Mouse (Mus musculus) limb, embryonic 10.5 days (tissue): ENCODE results near the gene Gne. TPM values are rescaled to one million over a fixed set of nuclear protein-coding genes. Genes with fewer than 3 reads are reported as not detected.

Experiments used
- DNase-seq: peaks from one replicate; pipeline ENCODE4 v3.0.0-alpha.2; 2017; ENCODE audit warnings: low spot score
- H3K27ac ChIP-seq: fragments of 300-500 bp; sonication (generic); 2 replicates; pipeline ENCODE4 v1.5.1; 2016; ENCODE audit warnings: mild to moderate bottlenecking
- H3K27me3 ChIP-seq: fragments of 300-500 bp; sonication (generic); 2 replicates; pipeline ENCODE4 v1.6.1; 2016; ENCODE audit warnings: low read depth, mild to moderate bottlenecking; ENCODE audit not compliant: poor library complexity, severe bottlenecking
- H3K36me3 ChIP-seq: fragments of 300-500 bp; sonication (generic); 2 replicates; pipeline ENCODE4 v1.6.1; 2016; ENCODE audit warnings: mild to moderate bottlenecking, moderate library complexity
- H3K4me1 ChIP-seq: fragments of 300-500 bp; sonication (generic); 2 replicates; pipeline ENCODE4 v1.6.1; 2016
- H3K4me3 ChIP-seq: fragments of 300-500 bp; sonication (generic); 2 replicates; pipeline ENCODE4 v1.5.1; 2016; ENCODE audit warnings: mild to moderate bottlenecking, moderate library complexity
- H3K9me3 ChIP-seq: fragments of 300-500 bp; sonication (generic); replicated peaks from 2 replicates; pipeline ENCODE4 v1.6.1; 2016; ENCODE audit warnings: mild to moderate bottlenecking
- WGBS: fragments of 180-500 bp; shearing (Covaris S2); methylation state at CpG from one replicate; pipeline ENCODE4 v1.1.7; 2016; 5-methylcytosine and 5-hydroxymethylcytosine counted together
- polyA plus RNA-seq: library from polyadenylated mRNA; unstranded; fragments of >200 nt; fragmentation: Nextera tagmentation; extraction: Ambion mirVana; gene quantifications from 2 replicates; pipeline ENCODE4 v1.2.1, GENCODE M21; 2016

Gne gene
- 22.7 and 25.3 TPM in 2 replicates for polyA plus RNA-seq

DNA sequence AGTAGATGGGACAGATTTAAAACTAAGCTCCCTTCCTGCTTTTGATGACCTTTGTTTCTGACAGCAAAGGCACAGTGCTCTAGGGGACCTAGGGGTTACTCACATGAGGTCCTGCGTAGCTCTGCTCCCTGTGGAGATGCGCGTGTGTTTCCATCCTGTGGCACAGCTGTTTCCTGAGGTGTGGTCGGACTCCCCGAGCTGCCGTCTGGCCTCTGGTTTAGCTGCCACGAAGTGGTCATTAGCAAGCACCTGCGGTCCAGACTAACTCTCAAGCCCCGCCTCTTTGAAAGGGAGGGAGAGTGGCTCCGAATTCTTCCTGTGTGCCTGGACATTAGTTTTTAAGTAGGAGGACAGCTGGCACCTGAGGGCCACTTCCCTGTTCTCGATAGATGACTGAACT is at the start of gene Gne:
TSS of gene Gne (minus strand) at position 233 of the 400 bp plus-strand sequence.
- Histone ChIP-seq H3K9me3 (no peaks in the 10 kb centered on the region), H3K27me3 (no peaks in the 10 kb centered on the region), H3K27ac (no peak within 1 kb of the TSS), H3K4me3 (peak within 1 kb of the TSS; percentile 22), H3K4me1 (peaks cover 24% of the 10 kb centered on the region), H3K36me3 (no peaks in the 10 kb centered on the region)
- WGBS = 15% methylated on average over 11 of the region's 11 CpGs
- peak; percentile 55 for DNase-seq

DNA sequence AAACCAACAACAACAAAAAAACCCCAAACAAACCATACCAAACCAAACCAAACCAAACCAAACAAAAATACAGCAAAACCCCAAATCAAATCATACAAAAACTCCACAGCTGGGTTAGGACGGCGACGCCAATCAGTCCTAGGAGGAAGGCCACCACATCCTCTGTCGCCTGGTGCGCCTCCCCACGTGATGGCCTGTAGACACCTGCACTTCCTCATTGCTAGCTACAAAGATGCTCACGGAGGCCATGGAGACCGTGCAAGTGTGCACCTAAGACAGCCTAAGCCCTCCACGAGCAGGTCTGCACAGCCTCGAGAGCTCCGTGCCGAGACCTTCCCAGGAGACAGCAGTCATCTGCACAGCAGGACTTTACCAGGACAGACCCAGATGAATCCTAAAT is 42.8 kb upstream of the Gne start:
- H3K4me3 ChIP-seq = no peak overlapping the region
- no peaks in the 10 kb centered on the region for H3K27me3 ChIP-seq
- H3K36me3 ChIP-seq = peaks cover 91% of the 10 kb centered on the region
- H3K9me3 ChIP-seq = no peaks in the 10 kb centered on the region
- 96% methylated on average over 12 of the region's 12 CpGs for WGBS
- H3K4me1 ChIP-seq = no peaks in the 10 kb centered on the region
- no peak for DNase-seq
- no peak overlapping the region for H3K27ac ChIP-seq

GRCm38 (mm10) chr4:44119410-44120201 is 35.6 kb upstream of the Gne start:
- no peak for DNase-seq
- WGBS = 52% methylated on average over 9 of the region's 9 CpGs
- no peaks in the 10 kb centered on the region for H3K4me1 ChIP-seq

DNA sequence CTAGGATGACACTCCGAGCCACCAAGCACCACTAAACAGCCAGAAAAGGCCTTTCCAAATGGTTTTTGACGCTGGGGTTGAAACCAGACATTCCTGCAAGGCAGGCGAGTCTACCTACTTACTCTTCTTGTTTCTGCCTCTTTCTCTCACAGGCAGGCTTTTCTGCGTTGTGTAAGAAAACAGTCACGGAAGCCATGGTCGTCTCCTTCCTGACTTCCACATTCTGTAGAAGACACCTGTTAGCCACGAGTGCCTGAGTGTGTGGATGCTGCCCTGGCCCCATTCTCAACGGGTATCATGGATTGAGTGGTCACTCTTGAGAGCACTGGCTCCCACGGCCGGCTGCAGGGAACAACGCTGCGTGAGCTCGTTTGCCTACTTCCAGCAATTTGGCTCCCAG is 31.1 kb upstream of the Gne start:
- no peak overlapping the region for H3K27ac ChIP-seq
- 85% methylated on average over 13 of the region's 13 CpGs for WGBS
- no peaks in the 10 kb centered on the region for H3K9me3 ChIP-seq
- no peak overlapping the region for H3K4me3 ChIP-seq
- DNase-seq = no peak
- no peaks in the 10 kb centered on the region for H3K27me3 ChIP-seq
- H3K4me1 ChIP-seq = peaks cover 16% of the 10 kb centered on the region; the same call in 1 of the 2 replicates
- H3K36me3 ChIP-seq = peaks cover 3% of the 10 kb centered on the region; the same call in 1 of the 2 replicates

More at GRCm38 (mm10) chr4:44119410-44120201, 35.6 kb upstream of the Gne start:
- Histone ChIP-seq H3K27me3 (no peaks in the 10 kb centered on the region), H3K27ac (no peak overlapping the region), H3K36me3 (peaks cover 28% of the 10 kb centered on the region), H3K4me3 (no peak overlapping the region), H3K9me3 (no peaks in the 10 kb centered on the region)

DNA sequence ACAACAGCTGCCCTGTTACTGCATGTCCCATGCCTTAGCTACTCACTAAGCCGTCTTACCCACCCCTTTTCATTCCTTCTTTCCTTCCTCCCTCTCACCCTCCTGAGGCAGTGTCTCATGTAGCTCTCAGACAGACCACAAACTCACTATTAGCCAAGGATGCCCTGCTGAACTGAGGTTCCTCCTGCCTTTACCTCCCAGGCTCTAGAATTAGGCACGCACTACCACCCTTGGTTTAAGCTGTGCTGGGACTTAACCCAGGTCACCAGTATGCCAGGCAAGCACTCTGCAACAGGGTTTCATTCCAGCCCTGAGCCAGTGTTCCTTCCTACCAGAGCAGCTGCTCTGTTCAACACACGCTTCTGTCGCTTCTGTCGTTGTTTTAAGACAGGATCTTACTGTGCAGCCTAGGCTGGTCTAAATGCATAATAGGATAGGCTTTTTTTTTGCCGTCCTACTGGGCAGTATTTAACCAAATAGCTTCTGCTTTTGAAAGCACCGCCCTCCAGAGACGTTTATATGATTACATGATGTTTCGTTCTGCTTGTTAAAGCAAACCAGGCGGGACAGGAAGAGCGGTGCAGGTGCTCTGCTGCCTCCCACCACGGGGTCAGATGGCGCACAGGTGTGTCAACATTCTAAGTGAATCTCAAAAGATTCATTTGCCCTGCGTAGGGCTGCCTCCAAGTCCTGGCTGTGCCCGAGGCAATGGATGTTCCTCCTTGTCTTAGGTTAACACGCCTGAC is 29.6 kb upstream of the Gne start:
- no peaks in the 10 kb centered on the region for H3K9me3 ChIP-seq
- DNase-seq = no peak
- peaks cover 16% of the 10 kb centered on the region; the same call in 1 of the 2 replicates for H3K4me1 ChIP-seq
- H3K27me3 ChIP-seq = no peaks in the 10 kb centered on the region
- H3K36me3 ChIP-seq = peaks cover 3% of the 10 kb centered on the region; the same call in 1 of the 2 replicates
- H3K4me3 ChIP-seq = no peak overlapping the region
- H3K27ac ChIP-seq = 0 out of 2 replicates have a peak overlapping the region, but pooled peaks have one; percentile 15
- WGBS = 53% methylated on average over 16 of the region's 16 CpGs

DNA sequence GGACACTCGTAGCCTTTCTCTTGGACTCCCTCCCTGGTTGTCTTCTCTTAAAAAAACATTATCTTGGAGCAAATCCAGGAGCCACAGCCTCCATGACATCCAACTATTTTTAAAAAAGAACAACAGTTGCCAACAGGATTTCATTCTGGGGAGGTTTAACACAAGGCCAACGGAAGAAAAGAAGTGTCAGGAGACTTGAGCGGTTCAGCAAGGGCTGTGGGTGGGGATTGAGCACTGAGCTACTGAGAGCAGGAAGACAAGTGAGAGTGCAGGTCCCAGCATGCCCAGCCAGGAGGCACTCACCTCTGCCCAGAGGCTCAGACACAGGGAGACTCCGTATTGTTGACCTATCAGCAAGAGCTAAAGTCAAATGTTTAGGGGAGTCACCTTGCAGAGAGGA is 28.8 kb upstream of the Gne start:
- Histone ChIP-seq H3K36me3 (peaks cover 3% of the 10 kb centered on the region; the same call in 1 of the 2 replicates), H3K27me3 (no peaks in the 10 kb centered on the region), H3K4me1 (peaks cover 17% of the 10 kb centered on the region; the same call in 1 of the 2 replicates), H3K4me3 (no peak overlapping the region), H3K9me3 (no peaks in the 10 kb centered on the region), H3K27ac (no peak overlapping the region)
- DNase-seq = no peak
- WGBS = 36% methylated on average over 4 of the region's 4 CpGs

DNA sequence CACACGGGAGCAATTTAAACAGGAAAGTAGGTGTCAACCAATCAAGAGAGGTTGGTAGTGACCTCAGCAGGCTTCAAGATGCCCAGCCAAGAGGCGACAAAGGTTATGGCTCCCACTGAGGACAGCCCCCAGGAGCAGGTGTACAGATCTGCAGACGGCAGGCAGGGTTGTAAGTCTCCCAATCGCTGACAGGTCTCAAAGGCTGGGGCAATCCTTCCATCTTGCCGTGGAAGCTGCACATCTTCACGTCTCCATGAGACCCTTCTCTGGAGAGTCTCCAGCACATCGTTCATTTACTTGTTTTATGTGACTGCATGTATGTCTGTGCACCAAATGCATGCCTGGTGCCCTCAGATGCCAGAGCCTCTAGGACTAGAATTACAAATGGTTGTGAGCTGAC is 26.8 kb upstream of the Gne start:
- H3K27ac ChIP-seq = no peak overlapping the region
- DNase-seq = no peak
- no peaks in the 10 kb centered on the region for H3K36me3 ChIP-seq
- peaks cover 36% of the 10 kb centered on the region for H3K4me1 ChIP-seq
- H3K9me3 ChIP-seq = no peaks in the 10 kb centered on the region
- no peaks in the 10 kb centered on the region for H3K27me3 ChIP-seq
- whole genome bisulfite sequencing = 75% methylated on average over 7 of the region's 7 CpGs
- H3K4me3 ChIP-seq = no peak overlapping the region

DNA sequence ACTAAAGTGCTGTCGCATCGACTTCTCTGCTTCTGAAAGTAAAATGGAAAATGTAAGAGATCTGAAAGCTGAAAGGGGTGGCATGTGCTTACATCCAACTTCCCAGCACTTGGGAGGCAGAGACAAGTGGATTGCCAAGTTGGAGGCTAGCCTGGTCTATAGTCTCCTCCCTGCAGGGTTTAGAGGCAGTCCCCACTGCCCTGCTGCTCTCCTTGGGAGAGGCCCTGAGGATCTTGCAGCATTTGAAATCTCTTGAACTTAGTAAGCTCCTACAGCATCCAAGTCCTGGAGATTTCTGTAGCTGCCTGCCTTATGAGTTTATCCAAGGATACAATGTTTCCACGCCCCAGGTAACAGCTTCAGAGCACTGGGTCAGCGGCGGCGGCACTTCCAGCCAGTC is 24.3 kb upstream of the Gne start:
- no peak overlapping the region for H3K27ac ChIP-seq
- no peak for DNase-seq
- no peaks in the 10 kb centered on the region for H3K9me3 ChIP-seq
- peaks cover 49% of the 10 kb centered on the region for H3K4me1 ChIP-seq
- 91% methylated on average over 6 of the region's 6 CpGs for WGBS
- no peaks in the 10 kb centered on the region for H3K27me3 ChIP-seq
- no peaks in the 10 kb centered on the region for H3K36me3 ChIP-seq
- H3K4me3 ChIP-seq = no peak overlapping the region

GRCm38 (mm10) chr4:44107339-44107738 is 23.4 kb upstream of the Gne start:
- 58% methylated on average over 6 of the region's 6 CpGs for WGBS
- H3K4me1 ChIP-seq = peaks cover 54% of the 10 kb centered on the region
- DNase-seq = no peak
- peak overlapping the region; percentile 27; the same call in 1 of the 2 replicates for H3K27ac ChIP-seq
- no peaks in the 10 kb centered on the region for H3K36me3 ChIP-seq
- no peak overlapping the region for H3K4me3 ChIP-seq
- H3K9me3 ChIP-seq = no peaks in the 10 kb centered on the region
- H3K27me3 ChIP-seq = no peaks in the 10 kb centered on the region

GRCm38 (mm10) chr4:44106297-44106821 is 22.4 kb upstream of the Gne start:
- Histone ChIP-seq H3K9me3 (no peaks in the 10 kb centered on the region), H3K27ac (peak overlapping the region; percentile 57), H3K36me3 (no peaks in the 10 kb centered on the region), H3K4me1 (peaks cover 54% of the 10 kb centered on the region), H3K27me3 (no peaks in the 10 kb centered on the region), H3K4me3 (peak overlapping the region; percentile 24)
- 43% methylated on average over 18 of the region's 18 CpGs for WGBS
- no peak for DNase-seq

DNA sequence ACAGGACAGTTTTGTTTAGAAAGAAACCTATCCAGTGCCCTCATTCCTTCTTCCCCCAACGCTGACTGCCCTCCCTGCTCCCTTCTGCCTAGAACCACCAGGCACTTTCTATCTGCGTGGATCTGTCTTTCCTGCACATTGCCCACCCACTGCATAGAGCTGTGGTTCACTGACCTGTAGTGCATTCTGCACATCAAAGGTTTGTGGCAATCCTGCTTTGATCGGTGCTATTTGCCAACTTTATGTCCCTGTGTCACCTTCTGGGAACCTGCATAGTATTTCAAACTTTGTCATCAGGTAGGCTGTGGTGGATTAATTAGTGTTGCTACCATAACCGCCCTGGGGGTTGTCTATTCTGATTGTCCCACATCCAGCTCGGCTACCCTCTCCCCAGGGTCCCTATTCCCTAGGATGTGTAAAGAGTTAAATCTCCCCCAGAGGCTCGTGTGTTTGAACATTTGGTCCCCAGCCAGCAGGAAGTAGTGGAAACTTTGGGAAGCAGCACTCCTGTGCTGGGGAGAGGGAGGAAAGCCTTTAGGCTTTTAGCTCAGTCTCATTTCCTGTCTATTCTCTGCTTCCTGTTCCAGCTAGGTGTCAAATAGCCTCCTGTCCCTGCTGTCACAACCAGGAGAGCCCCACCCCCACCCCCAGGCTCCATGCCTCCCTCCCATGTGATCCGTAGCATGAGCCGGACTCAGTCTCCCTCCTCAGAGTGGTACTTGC is 20.4 kb upstream of the Gne start:
- peak; percentile 31 for DNase-seq
- 28% methylated on average over 8 of the region's 8 CpGs for WGBS

DNA sequence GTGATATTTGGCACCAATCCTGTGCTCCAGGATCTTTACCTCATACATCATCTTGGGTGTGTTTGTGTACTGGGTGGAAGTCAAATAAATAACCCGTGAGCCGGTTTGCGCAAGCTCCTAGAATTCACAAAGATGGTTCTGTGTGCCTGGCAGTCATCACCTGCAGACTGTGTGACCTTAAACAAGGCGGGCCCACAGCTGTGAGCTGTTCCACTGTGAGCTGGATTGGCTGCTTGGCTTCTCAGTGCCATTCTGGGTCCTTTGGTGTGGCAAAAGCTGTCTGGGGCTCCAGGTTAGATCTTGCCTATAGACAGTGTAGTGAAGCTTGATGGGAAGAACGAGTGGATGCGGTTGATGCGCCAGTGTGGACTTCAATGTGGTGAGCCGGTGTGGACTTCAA is 19.6 kb upstream of the Gne start:
- Histone ChIP-seq H3K9me3 (no peaks in the 10 kb centered on the region), H3K27ac (peak overlapping the region; percentile 72), H3K4me1 (peaks cover 61% of the 10 kb centered on the region), H3K27me3 (no peaks in the 10 kb centered on the region), H3K36me3 (no peaks in the 10 kb centered on the region), H3K4me3 (no peak overlapping the region)
- peak; percentile 31 for DNase-seq
- 82% methylated on average over 8 of the region's 8 CpGs for WGBS

More for the DNA sequence above, 20.4 kb upstream of the Gne start:
- peak overlapping the region; percentile 72 for H3K27ac ChIP-seq
- H3K9me3 ChIP-seq = no peaks in the 10 kb centered on the region
- H3K36me3 ChIP-seq = no peaks in the 10 kb centered on the region
- peaks cover 61% of the 10 kb centered on the region for H3K4me1 ChIP-seq
- peak overlapping the region; percentile 14; the same call in 1 of the 2 replicates for H3K4me3 ChIP-seq
- H3K27me3 ChIP-seq = no peaks in the 10 kb centered on the region
